Mouse (Mus musculus) ES-E14 (cell line): Measurements from ENCODE around the gene Nr2c2ap.

Experiments
- CHD2 ChIP-seq: IDR thresholded peaks from 2 replicates; pipeline ENCODE4 v1.6.1; 2014; ENCODE audit warnings: mild to moderate bottlenecking, low read depth, low read length, inconsistent platforms
- MAFK ChIP-seq: IDR thresholded peaks from 2 replicates; pipeline ENCODE4 v1.6.1; 2014; ENCODE audit warnings: mild to moderate bottlenecking, low read depth, low read length, inconsistent platforms; ENCODE audit not compliant: insufficient read depth

GRCm38 (mm10) chr8:70084191-70085065 is 46.7 kb upstream of the Nr2c2ap start:
- TF ChIP-seq CHD2: no peak
- TF ChIP-seq MAFK: no peak
